Mouse (Mus musculus): Measurements from ENCODE around the gene Gnai1.

GRCm38 (mm10) chr5:18359376-18360280, 527 bp downstream of the Gnai1 start:
- TF ChIP-seq POLR2A (IDR thresholded peaks at IDR 0.05; ENCODE audit: low read depth, low read length) (no peak), CTCF (IDR thresholded peaks at IDR 0.05; ENCODE audit: extremely low read depth, insufficient read length, insufficient replicate concordance, low read depth, low read length) (no peak)
